Mouse (Mus musculus): Measurements from ENCODE around the gene Zfp948. TPM values are rescaled to one million over a fixed set of nuclear protein-coding genes. Genes with fewer than 3 reads are reported as not detected.
"Not testable (repeated sequence)": the region's sequence is repeated elsewhere in the genome, so short reads cannot be mapped to it uniquely, and the experiment has no call there.

The Zfp948 gene
- polyA plus RNA-seq, 1 experiment from 2014 or later: 4.1 TPM

- ATAC-seq (ENCODE audit: insufficient read depth): no peak
- Histone ChIP-seq H3K4me3 (replicated peaks) (no peak overlapping the region), H3K4me2 (no peak overlapping the region)
Observed at GRCm38 (mm10) chr17:21536676-21537075, 30.1 kb upstream of the Zfp948 start.

GRCm38 (mm10) chr17:21557831-21558230 is 9.0 kb upstream of the Zfp948 start:
- WGBS (ENCODE audit: insufficient replicate concordance): 53% methylated on average over 2 of the region's 2 CpGs
- H3K36me3 ChIP-seq (replicated peaks): peaks cover 6% of the 10 kb centered on the region; the same call in 1 of the 2 replicates
- no peak overlapping the region for H3K27ac ChIP-seq (replicated peaks)
- H3K27me3 ChIP-seq: no peaks in the 10 kb centered on the region
- no peak for ATAC-seq (ENCODE audit: insufficient read depth)
- H3K4me3 ChIP-seq (replicated peaks): no peak overlapping the region
- H3K9ac ChIP-seq: no peak overlapping the region
- H3K9me3 ChIP-seq (replicated peaks): no peaks in the 10 kb centered on the region
- H3K4me1 ChIP-seq (replicated peaks): no peaks in the 10 kb centered on the region
- no peak overlapping the region for H3K4me2 ChIP-seq

More at GRCm38 (mm10) chr17:21536676-21537075, 30.1 kb upstream of the Zfp948 start:
- Histone ChIP-seq H3K4me1 (replicated peaks) (peaks cover 36% of the 10 kb centered on the region), H3K27me3 (no peaks in the 10 kb centered on the region), H3K36me3 (replicated peaks) (no peaks in the 10 kb centered on the region), H3K27ac (replicated peaks) (no peak overlapping the region), H3K9ac (no peak overlapping the region), H3K9me3 (replicated peaks) (no peaks in the 10 kb centered on the region)
- 67% methylated on average over 2 of the region's 2 CpGs for WGBS (ENCODE audit: insufficient replicate concordance)

- Histone ChIP-seq H3K9me3 (replicated peaks) (no peaks in the 10 kb centered on the region), H3K36me3 (replicated peaks) (no peaks in the 10 kb centered on the region), H3K27me3 (no peaks in the 10 kb centered on the region), H3K9ac (peak overlapping the region; percentile 81), H3K27ac (replicated peaks) (peak overlapping the region; percentile 83), H3K4me1 (replicated peaks) (peaks cover 20% of the 10 kb centered on the region), H3K4me2 (peak overlapping the region; percentile 92), H3K4me3 (replicated peaks) (peak overlapping the region; percentile 76)
- 2% methylated on average over 5 of the region's 5 CpGs for WGBS (ENCODE audit: insufficient replicate concordance)
- peak; percentile 60 for ATAC-seq (ENCODE audit: insufficient read depth)
Observed at GRCm38 (mm10) chr17:21566220-21566619, 588 bp upstream of the Zfp948 start.

- no peaks in the 10 kb centered on the region for H3K9me3 ChIP-seq (replicated peaks)
- H3K36me3 ChIP-seq (replicated peaks): no peaks in the 10 kb centered on the region
- no peak overlapping the region; the same call in 1 of the 2 replicates for H3K9ac ChIP-seq
- ATAC-seq (ENCODE audit: insufficient read depth): no peak
- peak overlapping the region; percentile 76 for H3K4me3 ChIP-seq (replicated peaks)
- peaks cover 20% of the 10 kb centered on the region for H3K4me1 ChIP-seq (replicated peaks)
- WGBS (ENCODE audit: insufficient replicate concordance): 38% methylated on average over 1 of the region's 1 CpGs
- peak overlapping the region; percentile 58; the same call in 1 of the 2 replicates for H3K27ac ChIP-seq (replicated peaks)
- H3K27me3 ChIP-seq: no peaks in the 10 kb centered on the region
- H3K4me2 ChIP-seq: peak overlapping the region; percentile 92
Observed at GRCm38 (mm10) chr17:21567696-21568095, 888 bp downstream of the Zfp948 start.

GRCm38 (mm10) chr17:21579080-21579479 is 12.3 kb downstream of the Zfp948 start:
- no peak overlapping the region for H3K4me2 ChIP-seq
- no peak overlapping the region for H3K9ac ChIP-seq
- H3K4me1 ChIP-seq (replicated peaks): 0 out of 2 replicates have a peak, but pooled peaks cover 5% of the 10 kb centered on the region
- ATAC-seq (ENCODE audit: insufficient read depth): peak; percentile 58
- no peak overlapping the region for H3K27ac ChIP-seq (replicated peaks)
- no peaks in the 10 kb centered on the region for H3K27me3 ChIP-seq
- WGBS (ENCODE audit: insufficient replicate concordance): 15% methylated on average over 1 of the region's 1 CpGs
- H3K4me3 ChIP-seq (replicated peaks): no peak overlapping the region
- H3K9me3 ChIP-seq (replicated peaks): no peaks in the 10 kb centered on the region
- peaks cover 31% of the 10 kb centered on the region for H3K36me3 ChIP-seq (replicated peaks)

- 14% methylated on average over 5 of the region's 5 CpGs for WGBS (ENCODE audit: insufficient replicate concordance)
Observed at GRCm38 (mm10) chr17:21579493-21580175, 12.8 kb downstream of the Zfp948 start.

GRCm38 (mm10) chr17:21585521-21585920 is 18.7 kb downstream of the Zfp948 start:
- H3K27ac ChIP-seq (replicated peaks): no peak overlapping the region

More at GRCm38 (mm10) chr17:21579493-21580175, 12.8 kb downstream of the Zfp948 start:
- H3K9me3 ChIP-seq (replicated peaks): no peaks in the 10 kb centered on the region
- 0 out of 2 replicates have a peak, but pooled peaks cover 5% of the 10 kb centered on the region for H3K4me1 ChIP-seq (replicated peaks)
- no peak overlapping the region for H3K4me3 ChIP-seq (replicated peaks)
- no peak overlapping the region for H3K27ac ChIP-seq (replicated peaks)
- no peak overlapping the region for H3K9ac ChIP-seq
- ATAC-seq (ENCODE audit: insufficient read depth): peak; percentile 82
- H3K27me3 ChIP-seq: no peaks in the 10 kb centered on the region
- peaks cover 29% of the 10 kb centered on the region for H3K36me3 ChIP-seq (replicated peaks)
- no peak overlapping the region for H3K4me2 ChIP-seq

GRCm38 (mm10) chr17:21616356-21616755 is 49.5 kb downstream of the Zfp948 start:
- ATAC-seq (ENCODE audit: insufficient read depth): no peak
- H3K36me3 ChIP-seq (replicated peaks): no peaks in the 10 kb centered on the region
- 52% methylated on average over 3 of the region's 3 CpGs for WGBS (ENCODE audit: insufficient replicate concordance)
- no peak overlapping the region for H3K9ac ChIP-seq
- no peaks in the 10 kb centered on the region for H3K4me1 ChIP-seq (replicated peaks)
- no peak overlapping the region for H3K27ac ChIP-seq (replicated peaks)
- H3K27me3 ChIP-seq: no peaks in the 10 kb centered on the region
- no peak overlapping the region for H3K4me3 ChIP-seq (replicated peaks)
- H3K4me2 ChIP-seq: no peak overlapping the region
- no peaks in the 10 kb centered on the region for H3K9me3 ChIP-seq (replicated peaks)

More at GRCm38 (mm10) chr17:21585521-21585920, 18.7 kb downstream of the Zfp948 start:
- H3K27me3 ChIP-seq: no peaks in the 10 kb centered on the region
- H3K9ac ChIP-seq: no peak overlapping the region
- H3K4me1 ChIP-seq (replicated peaks): no peaks in the 10 kb centered on the region
- H3K9me3 ChIP-seq (replicated peaks): no peaks in the 10 kb centered on the region
- 76% methylated on average over 2 of the region's 2 CpGs for WGBS (ENCODE audit: insufficient replicate concordance)
- no peak overlapping the region for H3K4me3 ChIP-seq (replicated peaks)
- no peak for ATAC-seq (ENCODE audit: insufficient read depth)
- no peak overlapping the region for H3K4me2 ChIP-seq
- peaks cover 52% of the 10 kb centered on the region for H3K36me3 ChIP-seq (replicated peaks)

GRCm38 (mm10) chr17:21617352-21617751 is 50.5 kb downstream of the Zfp948 start:
- no peak for ATAC-seq (ENCODE audit: insufficient read depth)
- Histone ChIP-seq H3K27ac (replicated peaks) (no peak overlapping the region), H3K4me2 (no peak overlapping the region), H3K9me3 (replicated peaks) (no peaks in the 10 kb centered on the region), H3K36me3 (replicated peaks) (no peaks in the 10 kb centered on the region), H3K9ac (no peak overlapping the region), H3K4me3 (replicated peaks) (no peak overlapping the region), H3K4me1 (replicated peaks) (no peaks in the 10 kb centered on the region), H3K27me3 (no peaks in the 10 kb centered on the region)
- WGBS (ENCODE audit: insufficient replicate concordance): 4% methylated on average over 9 of the region's 9 CpGs

GRCm38 (mm10) chr17:21623647-21624046 is 56.8 kb downstream of the Zfp948 start:
- no CpG with 5 or more reads among the region's 3 CpGs for WGBS (ENCODE audit: insufficient replicate concordance)
- no peaks in the 10 kb centered on the region for H3K36me3 ChIP-seq (replicated peaks)

GRCm38 (mm10) chr17:21635758-21636157 is 69.0 kb downstream of the Zfp948 start:
- H3K9me3 ChIP-seq (replicated peaks); H3K36me3 ChIP-seq (replicated peaks); ATAC-seq (ENCODE audit: insufficient read depth); H3K4me2 ChIP-seq; H3K4me3 ChIP-seq (replicated peaks); H3K4me1 ChIP-seq (replicated peaks); H3K9ac ChIP-seq; H3K27ac ChIP-seq (replicated peaks); H3K27me3 ChIP-seq: not testable (repeated sequence)
- WGBS (ENCODE audit: insufficient replicate concordance): 43% methylated on average over 4 of the region's 4 CpGs

More at GRCm38 (mm10) chr17:21623647-21624046, 56.8 kb downstream of the Zfp948 start:
- Histone ChIP-seq H3K9ac (no peak overlapping the region), H3K4me2 (no peak overlapping the region), H3K27me3 (no peaks in the 10 kb centered on the region), H3K4me1 (replicated peaks) (no peaks in the 10 kb centered on the region), H3K27ac (replicated peaks) (no peak overlapping the region), H3K9me3 (replicated peaks) (no peaks in the 10 kb centered on the region), H3K4me3 (replicated peaks) (no peak overlapping the region)
- no peak for ATAC-seq (ENCODE audit: insufficient read depth)
